Mouse (Mus musculus): ENCODE measurements around the gene Pik3cg.
"Not testable (repeated sequence)": the region's sequence is repeated elsewhere in the genome, so short reads cannot be mapped to it uniquely, and the experiment has no call there.

Pik3cg gene

DNA sequence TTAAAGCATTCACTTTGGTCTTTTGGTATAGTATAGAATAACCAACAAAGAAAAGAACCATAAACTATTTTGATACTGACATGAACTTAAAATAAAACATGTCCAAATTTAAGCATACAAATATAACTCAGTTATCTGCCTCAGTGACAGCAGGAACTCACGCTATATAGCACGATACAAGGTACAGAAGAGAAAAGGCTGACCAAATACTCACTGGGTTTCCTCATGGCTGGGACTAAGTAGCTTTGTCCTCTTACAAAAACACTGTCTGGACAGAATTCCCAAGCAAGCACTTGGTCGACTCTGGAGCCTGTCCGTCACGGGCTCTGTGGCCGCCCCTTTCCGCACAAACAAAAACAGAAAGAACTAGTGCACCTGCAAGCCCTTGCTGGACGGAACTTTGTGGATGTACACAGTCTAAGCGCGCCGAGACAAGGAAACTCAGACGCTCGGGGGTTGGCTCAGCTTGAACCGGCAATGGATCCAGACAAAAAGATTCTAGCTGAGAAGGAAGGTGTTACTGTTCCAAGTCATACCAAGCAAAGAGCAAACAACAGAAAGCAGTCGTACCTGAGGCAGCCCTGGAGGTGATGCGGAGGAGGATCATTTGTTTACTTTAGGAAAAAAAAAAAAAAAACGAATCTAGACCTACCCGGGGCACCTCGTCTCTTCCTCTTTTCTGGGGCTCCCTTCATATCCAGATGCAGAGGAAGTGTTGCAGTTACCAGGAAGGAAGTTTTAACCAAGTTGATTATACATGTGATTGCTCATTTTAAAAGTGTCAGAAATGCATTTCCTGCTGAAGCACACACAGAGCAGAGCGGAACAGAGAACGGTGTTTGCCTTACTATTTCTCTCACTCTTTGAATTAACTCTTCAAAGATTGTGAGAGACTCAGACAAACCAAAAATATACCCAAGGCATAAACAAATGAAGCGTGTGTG is at the start of gene Pik3cg:
Pik3cg (minus strand) TSS at position 712 of the 944 bp plus-strand sequence.
- DNase-seq (ENCODE audit: low spot score in 2 of 2): peak in 1 of 2 experiments; percentile 31

DNA sequence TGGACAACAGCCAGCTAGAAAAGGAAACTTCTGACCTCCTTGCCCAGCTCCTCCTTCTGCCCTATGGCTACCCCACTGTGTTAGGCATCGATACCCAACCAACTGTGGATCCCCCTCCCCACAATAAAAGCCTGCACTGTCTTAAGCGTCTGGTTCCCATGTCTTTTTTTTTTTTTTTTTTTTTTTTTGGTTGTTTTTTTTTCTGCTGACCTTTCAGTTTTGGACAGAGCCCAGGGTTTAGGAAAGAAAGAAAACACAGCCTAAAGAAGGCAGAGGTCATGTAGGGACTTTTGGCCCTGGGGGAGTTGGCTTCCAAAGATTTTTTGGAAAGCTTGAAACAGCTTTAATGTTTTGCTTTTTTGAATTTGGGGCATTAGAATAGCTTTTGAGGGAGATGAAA is 40.0 kb upstream of the Pik3cg start:
- no peak for DNase-seq (ENCODE audit: low spot score in 2 of 2)

- DNase-seq (ENCODE audit: low spot score in 2 of 2): peak in 1 of 2 experiments; percentile 54
These were observed 37.2 kb upstream of the Pik3cg start for GRCm38 (mm10) chr12:32245566-32246233.

DNA sequence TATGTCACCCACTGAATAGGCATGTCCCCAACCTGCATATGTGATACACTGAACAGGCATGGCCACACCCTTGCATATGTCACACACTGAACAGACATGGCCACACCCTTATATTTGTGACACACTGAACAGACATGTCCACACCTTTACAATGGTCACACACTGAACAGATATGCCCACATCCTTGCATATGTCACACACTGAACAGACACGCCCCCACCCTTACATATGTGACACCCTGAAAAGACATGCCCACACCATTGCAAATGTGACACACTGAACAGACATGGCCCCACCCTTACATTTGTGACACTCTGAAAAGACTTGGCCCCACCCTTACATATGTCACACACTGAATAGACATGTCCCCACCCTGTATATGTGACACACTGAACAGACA is 35.1 kb upstream of the Pik3cg start:
- no peak for DNase-seq (ENCODE audit: low spot score in 2 of 2)

DNA sequence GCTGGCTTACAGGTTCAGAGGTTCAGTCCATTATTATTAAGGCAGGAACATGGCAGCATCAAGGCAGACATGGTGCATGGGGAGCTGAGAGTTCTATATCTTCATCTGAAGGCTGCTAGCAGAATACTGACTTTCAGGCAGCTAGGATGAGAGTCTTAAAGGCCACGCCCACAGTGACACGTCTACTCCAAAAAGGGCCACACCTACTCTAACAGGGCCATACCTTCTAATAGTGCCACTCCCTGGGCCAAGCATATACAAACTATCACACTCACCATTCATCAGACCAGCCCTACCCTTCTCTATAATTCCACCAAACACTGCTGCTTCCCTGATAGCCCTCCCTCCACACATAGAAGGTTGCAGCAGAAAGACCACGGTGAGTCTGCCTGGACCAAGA is 30.7 kb upstream of the Pik3cg start:
- not testable (repeated sequence) for DNase-seq (ENCODE audit: low spot score in 2 of 2)

DNA sequence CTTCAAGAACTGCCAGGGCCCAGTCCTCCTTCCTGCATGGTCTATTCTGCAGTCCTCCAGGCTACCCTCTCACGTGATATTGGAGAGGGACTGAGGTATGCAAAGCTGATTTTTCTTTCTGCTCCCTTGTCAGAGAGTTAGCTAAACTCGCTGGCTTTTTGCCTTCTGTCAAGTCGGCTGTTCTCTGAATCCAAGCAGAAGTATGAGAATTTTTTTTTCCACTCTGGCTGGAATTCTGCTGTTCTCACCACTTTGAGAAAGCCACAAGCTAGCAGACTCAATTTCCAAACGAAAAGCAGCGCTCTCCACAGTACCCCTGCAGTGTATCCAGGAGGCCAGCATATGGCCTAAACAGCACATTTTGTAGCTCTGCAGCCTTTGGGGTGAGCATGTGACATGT is 30.0 kb upstream of the Pik3cg start:
- no peak for DNase-seq (ENCODE audit: low spot score in 2 of 2)

DNA sequence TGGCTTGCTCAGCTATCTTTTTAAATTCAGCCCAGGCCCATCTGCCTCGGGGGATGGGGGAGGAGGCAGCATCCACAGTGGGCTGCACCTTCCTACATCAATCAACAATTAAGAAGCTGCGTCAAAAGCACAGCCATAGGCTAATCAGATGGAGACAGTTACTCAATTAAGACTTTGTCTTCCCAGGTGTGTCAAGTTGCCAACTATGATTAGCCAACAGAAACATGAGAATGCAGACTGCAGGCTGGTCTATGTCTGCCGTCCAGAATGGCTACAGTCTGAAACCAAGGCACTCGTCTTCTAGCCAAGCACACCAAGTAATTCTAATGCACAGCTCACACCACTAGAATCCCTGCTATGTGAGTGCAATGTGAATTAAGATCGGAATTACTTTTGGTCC is 29.4 kb upstream of the Pik3cg start:
- no peak for DNase-seq (ENCODE audit: low spot score in 2 of 2)

DNA sequence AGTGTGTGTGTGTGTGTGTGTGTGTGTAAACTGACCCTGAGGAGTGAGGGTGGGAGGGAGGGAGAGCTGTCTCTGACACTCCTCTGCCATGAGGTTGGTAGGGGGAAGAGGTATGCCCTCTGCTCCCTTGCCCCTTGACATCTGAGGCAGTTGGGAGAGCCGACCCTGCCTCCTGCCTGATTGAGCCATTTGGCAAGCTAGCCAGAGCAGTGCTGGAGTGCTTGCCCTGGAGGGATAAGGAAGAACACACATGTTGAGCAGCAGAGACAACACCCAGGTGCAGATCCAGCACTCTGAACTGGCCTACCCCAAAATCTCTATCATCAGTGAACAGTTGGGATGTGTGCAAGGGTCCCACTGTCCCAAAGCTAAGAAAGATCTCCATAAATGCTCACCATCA is 28.7 kb upstream of the Pik3cg start:
- no peak for DNase-seq (ENCODE audit: low spot score in 2 of 2)

DNA sequence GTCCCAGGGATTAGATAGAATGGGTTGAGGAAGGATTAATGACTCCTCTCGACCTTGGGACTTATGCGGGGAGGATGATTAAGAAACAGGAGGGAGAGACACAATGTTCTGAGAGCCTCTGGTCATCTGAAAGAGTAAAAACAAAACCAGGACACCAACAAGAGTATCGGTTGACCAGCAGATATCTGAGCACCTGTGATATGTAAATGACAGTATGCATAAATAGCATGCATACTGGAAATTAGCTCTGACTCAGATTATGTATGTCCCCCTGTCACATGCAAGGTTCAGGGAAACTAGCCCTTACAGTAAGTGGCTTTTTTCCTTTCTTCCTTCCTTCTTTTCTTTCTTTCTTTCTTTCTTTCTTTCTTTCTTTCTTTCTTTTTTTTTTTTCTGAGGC is 28.0 kb upstream of the Pik3cg start:
- DNase-seq (ENCODE audit: low spot score in 2 of 2): no peak

DNA sequence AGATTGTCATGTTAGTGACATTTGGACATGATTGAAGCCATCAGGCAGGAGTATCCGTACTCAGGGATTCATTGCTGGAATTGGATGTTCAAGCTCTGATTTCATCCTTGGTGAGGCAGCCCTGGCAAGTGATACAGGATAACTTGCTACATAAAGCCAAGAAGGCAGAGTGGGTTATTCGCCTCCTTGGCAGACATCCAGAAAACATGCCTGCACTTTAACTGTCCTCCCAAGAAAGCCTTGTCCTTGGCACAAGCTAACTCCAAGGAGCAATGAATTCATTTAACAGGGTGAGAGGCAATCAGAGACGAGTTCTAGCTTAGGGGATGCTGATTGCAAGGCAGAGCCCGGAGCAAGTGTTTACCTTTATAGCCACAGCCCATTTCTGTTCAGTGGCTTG is 25.4 kb upstream of the Pik3cg start:
- no peak for DNase-seq (ENCODE audit: low spot score in 2 of 2)

- DNase-seq (ENCODE audit: low spot score in 2 of 2): no peak
These were observed 22.9 kb upstream of the Pik3cg start for GRCm38 (mm10) chr12:32231398-32231797.

DNA sequence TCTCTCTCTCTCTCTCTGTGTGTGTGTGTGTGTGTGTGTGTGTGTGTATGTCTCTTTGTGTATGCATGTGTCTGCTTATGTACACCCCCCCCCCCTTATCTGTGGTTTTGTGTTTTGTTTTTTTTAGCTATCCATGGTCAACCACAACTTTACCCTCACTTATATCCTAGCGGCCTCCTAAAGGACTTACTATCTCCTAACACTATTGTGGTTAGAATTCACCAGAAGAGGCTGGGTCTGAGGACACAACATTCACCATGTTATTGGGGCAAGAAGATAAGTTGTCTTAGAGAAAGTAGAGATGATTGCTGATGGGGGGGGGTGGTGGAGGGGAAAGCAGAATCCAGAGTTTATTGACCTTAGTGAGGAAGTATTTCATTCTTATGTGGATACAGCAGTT is 15.2 kb upstream of the Pik3cg start:
- DNase-seq (ENCODE audit: low spot score in 2 of 2): no peak

DNA sequence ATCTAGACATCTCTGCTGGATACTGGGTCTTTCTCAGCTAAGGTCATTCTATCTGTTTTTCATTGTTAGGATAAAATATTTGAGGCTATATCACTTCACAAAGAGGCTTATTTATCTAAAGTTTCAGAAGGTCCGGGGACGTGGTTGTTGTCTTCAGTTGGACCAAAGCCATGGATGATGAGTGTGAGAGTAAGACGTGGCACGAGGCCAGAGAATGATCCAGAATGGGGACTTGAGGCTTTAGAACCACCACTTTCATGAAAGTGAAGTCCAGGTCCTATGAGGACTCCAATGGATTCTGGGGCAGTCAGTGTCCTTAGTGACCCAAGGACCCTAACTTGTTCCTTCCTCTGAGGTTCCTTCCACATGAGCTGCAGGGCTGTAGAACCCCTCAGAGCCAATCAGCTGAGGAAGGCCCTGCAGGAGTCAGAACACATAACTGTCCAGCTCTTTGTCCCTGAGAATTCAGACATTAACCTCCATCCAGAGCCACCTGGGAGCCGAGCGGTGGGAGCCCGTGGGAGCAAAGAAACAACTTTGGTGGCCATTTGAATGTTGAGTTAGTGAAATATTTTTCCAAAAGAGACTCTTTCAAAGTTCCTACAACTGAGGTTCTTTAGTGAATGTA is 14.4 kb upstream of the Pik3cg start:
- no peak for DNase-seq (ENCODE audit: low spot score in 2 of 2)

DNA sequence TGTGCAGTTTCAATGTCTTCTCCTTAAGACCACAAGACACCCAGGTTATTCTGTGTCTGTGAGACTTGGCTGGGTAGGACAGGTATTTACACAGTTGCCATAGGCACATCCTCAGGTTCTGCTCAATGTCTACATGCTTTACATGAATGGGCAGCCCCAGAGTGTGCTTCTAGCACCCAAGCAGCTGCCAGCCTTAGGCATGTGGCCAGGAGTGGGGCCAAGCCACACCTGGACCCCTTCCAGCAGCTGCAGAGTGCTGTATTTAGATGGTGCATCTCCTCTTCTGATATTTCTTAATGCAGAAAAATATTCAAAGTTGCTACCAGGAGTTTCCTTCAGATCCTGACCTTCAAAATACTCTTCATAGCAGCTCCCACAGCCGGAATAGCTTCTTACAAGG is 11.9 kb upstream of the Pik3cg start:
- DNase-seq (ENCODE audit: low spot score in 2 of 2): no peak

DNA sequence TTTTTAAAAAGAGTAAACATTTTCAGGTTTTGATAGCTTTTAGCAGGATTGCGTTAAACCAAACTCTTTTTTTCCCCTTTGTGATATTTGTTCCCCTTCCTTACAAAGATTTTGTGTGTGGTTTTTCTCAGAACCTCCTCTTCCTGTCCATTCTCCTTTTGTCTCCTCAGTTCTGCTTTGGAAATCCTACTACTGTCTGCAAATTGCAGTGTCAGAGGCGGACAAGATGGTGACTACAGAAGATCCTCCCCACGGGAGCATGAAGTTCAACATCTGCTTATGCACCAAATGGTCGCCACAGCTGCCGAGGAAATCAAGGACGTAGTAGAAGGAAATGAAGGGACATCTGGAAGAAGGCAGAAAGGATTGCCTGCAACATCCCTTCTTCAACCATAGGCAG is 6.7 kb upstream of the Pik3cg start:
- DNase-seq (ENCODE audit: low spot score in 2 of 2): no peak

- peak in 1 of 2 experiments; percentile 28 for DNase-seq (ENCODE audit: low spot score in 2 of 2)
These were observed 4.2 kb upstream of the Pik3cg start for GRCm38 (mm10) chr12:32212702-32213101.

DNA sequence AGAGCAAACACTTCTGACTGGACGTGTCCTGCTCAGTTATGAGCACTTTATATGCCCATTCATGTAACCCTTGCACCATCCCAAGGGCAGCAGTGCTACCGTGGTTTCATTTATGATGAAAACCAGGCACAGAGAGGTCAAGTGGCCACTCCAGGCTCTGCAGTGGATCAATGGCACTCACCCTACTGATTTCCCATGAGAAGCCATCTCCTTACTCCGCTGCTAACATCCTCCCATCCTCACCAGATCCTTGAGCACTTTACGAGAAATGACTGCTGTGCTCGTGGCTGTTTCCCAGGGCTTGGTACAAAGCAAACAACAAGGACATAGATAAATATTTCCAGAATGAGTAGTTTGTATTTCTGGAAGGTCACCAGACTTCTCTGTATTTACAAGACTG is 3.7 kb upstream of the Pik3cg start:
- DNase-seq (ENCODE audit: low spot score in 2 of 2): no peak

DNA sequence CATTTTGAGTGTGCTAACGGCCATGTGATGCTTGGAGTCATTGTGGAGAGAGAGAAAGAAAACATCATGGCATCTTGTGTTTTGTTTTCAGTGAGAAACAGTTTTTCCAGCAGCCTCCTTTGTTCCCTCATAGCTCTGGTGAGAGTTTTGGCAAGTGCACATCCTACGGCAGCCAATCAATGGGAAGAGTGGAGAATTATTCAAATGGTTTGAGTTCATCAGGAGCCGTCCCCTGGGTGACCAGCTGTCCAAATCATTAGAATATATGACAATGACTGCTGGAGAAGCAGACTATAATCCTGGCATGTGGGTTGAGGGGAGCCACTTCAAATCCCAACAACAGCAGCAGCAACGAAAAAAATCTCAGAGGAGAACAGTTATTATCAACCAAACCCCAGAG is 2.8 kb upstream of the Pik3cg start:
- no peak for DNase-seq (ENCODE audit: low spot score in 2 of 2)

DNA sequence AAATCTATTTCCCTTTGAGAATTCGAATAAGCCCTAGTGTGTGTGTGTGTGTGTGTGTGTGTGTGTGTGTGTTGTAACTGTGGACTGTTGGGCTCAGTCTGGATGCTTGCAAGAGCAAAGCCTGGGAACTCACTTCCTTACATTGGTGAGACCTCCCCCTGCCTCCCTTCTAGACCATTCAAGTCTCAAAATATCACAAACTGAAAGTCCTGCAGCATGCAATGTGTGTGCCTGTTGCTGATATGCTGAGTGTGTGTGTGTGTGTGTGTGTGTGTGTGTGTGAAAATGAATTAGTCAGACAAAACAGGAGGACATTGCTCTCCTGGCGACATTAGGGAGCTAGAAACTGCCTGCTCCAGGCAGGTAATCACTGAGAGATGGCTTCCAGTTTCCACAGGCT is 492 bp upstream of the Pik3cg start:
- DNase-seq (ENCODE audit: low spot score in 2 of 2): no peak

GRCm38 (mm10) chr12:32207141-32207540 is 1.3 kb downstream of the Pik3cg start:
- no peak for DNase-seq (ENCODE audit: low spot score in 2 of 2)

DNA sequence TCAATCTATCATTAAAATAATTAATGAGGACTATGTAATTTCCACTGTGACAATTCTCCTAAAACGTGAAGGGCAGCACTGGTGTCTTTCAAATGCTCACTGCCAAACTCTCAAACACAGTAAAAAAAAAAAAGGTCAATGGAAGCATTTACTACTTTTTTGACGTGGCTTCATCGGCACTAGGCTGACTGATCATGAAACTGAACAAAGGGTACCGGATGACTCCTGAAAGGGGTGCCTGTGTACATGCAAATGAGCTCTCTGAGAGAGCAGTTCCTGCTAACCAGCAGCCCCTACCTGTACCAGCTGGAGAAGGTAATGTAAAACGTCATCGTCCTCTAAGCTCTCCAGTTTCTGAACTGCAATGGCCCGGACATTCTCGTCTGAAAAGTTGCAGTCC is 4.8 kb downstream of the Pik3cg start:
- DNase-seq (ENCODE audit: low spot score in 2 of 2): no peak

- no peak for DNase-seq (ENCODE audit: low spot score in 2 of 2)
These were observed 5.9 kb downstream of the Pik3cg start for GRCm38 (mm10) chr12:32202583-32202982.

DNA sequence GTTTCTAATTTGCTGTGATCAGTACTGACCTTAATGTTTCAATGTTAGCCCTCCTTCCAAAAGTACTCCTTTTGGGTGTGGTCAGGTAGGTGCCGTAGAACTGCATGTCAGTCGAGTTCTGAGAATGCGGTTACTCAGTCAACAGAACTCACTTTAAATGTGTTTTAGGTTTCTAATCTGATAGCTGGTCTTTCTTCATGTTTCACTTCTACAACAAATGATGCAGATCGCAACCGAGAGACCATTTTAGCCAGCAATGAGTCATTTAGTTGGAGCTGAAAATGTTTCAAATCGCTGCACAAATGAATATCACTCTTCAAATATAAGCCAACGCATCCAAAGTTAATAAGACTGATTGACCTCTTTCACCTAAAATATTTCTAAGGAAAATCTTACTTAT is 6.5 kb downstream of the Pik3cg start:
- no peak for DNase-seq (ENCODE audit: low spot score in 2 of 2)
